Mouse (Mus musculus) hindbrain, embryonic 16.5 days (tissue): ENCODE measurements at regions not wholly inside any gene's neighbourhood (a gene's known extent, or its start where the extent isn't known, plus 50 kb on each side); places are given as distances from the start of the nearest gene placed in this dataset.
"Not testable (repeated sequence)": the region's sequence is repeated elsewhere in the genome, so short reads cannot be mapped to it uniquely, and the experiment has no call there.

Experiments
- ATAC-seq: fragments of 200-750 bp; cut with Nextera tagmentation; 2 replicates; pipeline ENCODE4 v1.8.0; 2017; ENCODE audit warnings: moderate TSS enrichment, moderate library complexity
- H3K27ac ChIP-seq: fragments of 300-500 bp; sonication (generic); 2 replicates; pipeline ENCODE4 v1.5.1; 2014; ENCODE audit warnings: low read depth, mild to moderate bottlenecking, control low read depth, low read length, moderate library complexity
- H3K27me3 ChIP-seq: fragments of 300-500 bp; sonication (generic); replicated peaks from 2 replicates; pipeline ENCODE4 v1.6.1; 2014; ENCODE audit warnings: low read length; ENCODE audit not compliant: control insufficient read depth, insufficient read depth
- H3K36me3 ChIP-seq: fragments of 300-500 bp; sonication (generic); 2 replicates; pipeline ENCODE4 v1.6.1; 2014; ENCODE audit warnings: mild to moderate bottlenecking, low read length, moderate library complexity, mixed read lengths; ENCODE audit not compliant: control insufficient read depth, insufficient read depth
- H3K4me1 ChIP-seq: fragments of 300-500 bp; sonication (generic); 2 replicates; pipeline ENCODE4 v1.6.1; 2014; ENCODE audit warnings: low read depth, low read length; ENCODE audit not compliant: control insufficient read depth, insufficient read depth
- H3K4me2 ChIP-seq: fragments of 300-500 bp; sonication (generic); 2 replicates; pipeline ENCODE4 v1.6.1; 2014; ENCODE audit warnings: mild to moderate bottlenecking, low read length, control low read depth, moderate library complexity
- H3K4me3 ChIP-seq: fragments of 300-500 bp; sonication (generic); 2 replicates; pipeline ENCODE4 v1.5.1; 2014; ENCODE audit warnings: mild to moderate bottlenecking, low read length, control low read depth, moderate library complexity
- H3K9ac ChIP-seq: fragments of 300-500 bp; sonication (generic); 2 replicates; pipeline ENCODE4 v1.6.1; 2014; ENCODE audit warnings: low read depth, mild to moderate bottlenecking, control low read depth, low read length, moderate library complexity
- H3K9me3 ChIP-seq: fragments of 300-500 bp; sonication (generic); 2 replicates; pipeline ENCODE4 v1.6.1; 2014; ENCODE audit warnings: mild to moderate bottlenecking, low read length, moderate library complexity; ENCODE audit not compliant: control insufficient read depth
- WGBS: fragments of 180-500 bp; shearing (Covaris S2); extraction: QIAGEN DNeasy Blood & Tissue Kit; methylation state at CpG from one replicate; pipeline ENCODE4 v1.1.7; 2014; 5-methylcytosine and 5-hydroxymethylcytosine counted together

GRCm38 (mm10) chr1:143296555-143296954, 343.9 kb upstream of the B3galt2 start:
- Histone ChIP-seq H3K4me1 (no peaks in the 10 kb centered on the region), H3K36me3 (no peaks in the 10 kb centered on the region), H3K27me3 (no peaks in the 10 kb centered on the region), H3K4me2 (no peak overlapping the region), H3K9ac (no peak overlapping the region), H3K27ac (no peak overlapping the region), H3K4me3 (no peak overlapping the region), H3K9me3 (no peaks in the 10 kb centered on the region)
- 73% methylated on average over 5 of the region's 5 CpGs for WGBS
- no peak for ATAC-seq

GRCm38 (mm10) chr1:143307379-143307778, 333.1 kb upstream of the B3galt2 start:
- Histone ChIP-seq H3K4me1 (no peaks in the 10 kb centered on the region), H3K27me3 (no peaks in the 10 kb centered on the region), H3K27ac (no peak overlapping the region), H3K4me3 (no peak overlapping the region), H3K9me3 (no peaks in the 10 kb centered on the region), H3K9ac (no peak overlapping the region), H3K4me2 (no peak overlapping the region), H3K36me3 (no peaks in the 10 kb centered on the region)
- ATAC-seq = no peak
- WGBS = 63% methylated on average over 3 of the region's 3 CpGs

GRCm38 (mm10) chr1:143318381-143318780, 322.1 kb upstream of the B3galt2 start:
- no peak overlapping the region for H3K27ac ChIP-seq
- H3K9me3 ChIP-seq = no peaks in the 10 kb centered on the region
- no peak overlapping the region for H3K4me3 ChIP-seq
- WGBS = 92% methylated on average over 12 of the region's 12 CpGs
- H3K4me2 ChIP-seq = no peak overlapping the region
- H3K27me3 ChIP-seq = no peaks in the 10 kb centered on the region
- no peaks in the 10 kb centered on the region for H3K36me3 ChIP-seq
- H3K4me1 ChIP-seq = no peaks in the 10 kb centered on the region
- ATAC-seq = no peak
- no peak overlapping the region for H3K9ac ChIP-seq

- Histone ChIP-seq H3K4me3 (no peak overlapping the region), H3K27me3 (no peaks in the 10 kb centered on the region), H3K9ac (no peak overlapping the region), H3K9me3 (no peaks in the 10 kb centered on the region), H3K27ac (no peak overlapping the region), H3K4me2 (no peak overlapping the region), H3K36me3 (no peaks in the 10 kb centered on the region), H3K4me1 (no peaks in the 10 kb centered on the region)
- 94% methylated on average over 7 of the region's 7 CpGs for WGBS
- no peak for ATAC-seq
These were observed 320.9 kb upstream of the B3galt2 start for GRCm38 (mm10) chr1:143319568-143319967.

GRCm38 (mm10) chr1:143351388-143351787, 289.1 kb upstream of the B3galt2 start:
- WGBS = 79% methylated on average over 1 of the region's 1 CpGs
- no peaks in the 10 kb centered on the region for H3K36me3 ChIP-seq
- no peak overlapping the region for H3K4me2 ChIP-seq
- no peaks in the 10 kb centered on the region for H3K27me3 ChIP-seq
- no peak overlapping the region for H3K27ac ChIP-seq
- no peaks in the 10 kb centered on the region for H3K9me3 ChIP-seq
- no peak overlapping the region for H3K9ac ChIP-seq
- no peak for ATAC-seq
- H3K4me1 ChIP-seq = no peaks in the 10 kb centered on the region
- no peak overlapping the region for H3K4me3 ChIP-seq

- not testable (repeated sequence) for H3K4me2 ChIP-seq, H3K4me3 ChIP-seq, H3K27me3 ChIP-seq, H3K9ac ChIP-seq, H3K36me3 ChIP-seq, H3K27ac ChIP-seq, H3K4me1 ChIP-seq, ATAC-seq, H3K9me3 ChIP-seq
These were observed 280.2 kb upstream of the B3galt2 start for GRCm38 (mm10) chr1:143360256-143360655.

- Histone ChIP-seq H3K27me3 (no peaks in the 10 kb centered on the region), H3K4me3 (no peak overlapping the region)
- ATAC-seq = no peak
These were observed 248.6 kb upstream of the B3galt2 start for GRCm38 (mm10) chr1:143391851-143392250.

More at GRCm38 (mm10) chr1:143391851-143392250, 248.6 kb upstream of the B3galt2 start:
- no peaks in the 10 kb centered on the region for H3K4me1 ChIP-seq
- no peaks in the 10 kb centered on the region for H3K36me3 ChIP-seq
- no peaks in the 10 kb centered on the region for H3K9me3 ChIP-seq
- H3K27ac ChIP-seq = no peak overlapping the region
- H3K4me2 ChIP-seq = no peak overlapping the region
- no peak overlapping the region for H3K9ac ChIP-seq
- 73% methylated on average over 4 of the region's 4 CpGs for WGBS
